11 mouse cellular contexts compared by ENCODE assay signal in genomic region chrX:52611541-52611940, GRCm38 (mm10). TPM values are rescaled to one million over a fixed set of nuclear protein-coding genes. Genes with fewer than 3 reads are reported as not detected.
DNase-seq lines count a peak whose midpoint lies in the region; ATAC-seq and TF ChIP-seq lines count a peak whose summit lies in the region.
"Had no signal": no experiment of that assay in that cellular context is flagged by ENCODE, and none has a peak within 500 bp of the region (broad histone marks: within the 10 kb centered on the region; RNA-seq: fewer than 3 reads in every experiment).

No protein-coding gene starts in this region.

- H3K4me1 ChIP-seq in heart, embryonic 11.5 days (ENCODE audit: control insufficient read depth, insufficient read depth, low read length): no peaks in the 10 kb centered on the region; the same call in 1 of the 2 replicates
- H3K4me1 ChIP-seq in E14TG2a.4 (replicated peaks; ENCODE audit: low read depth, low read length): peaks cover 17% of the 10 kb centered on the region
- no peaks in the 10 kb centered on the region; the same call in 1 of the 2 replicates for H3K4me1 ChIP-seq in heart, embryonic 16.5 days (ENCODE audit: control insufficient read depth, insufficient read depth, low read length)
- 0 out of 2 replicates have a peak, but pooled peaks cover 3% of the 10 kb centered on the region for H3K4me1 ChIP-seq in liver, embryonic 13.5 days (replicated peaks)

- H3K27me3 ChIP-seq in heart, embryonic 11.5 days (ENCODE audit: control insufficient read depth, insufficient read depth, low read length): no peaks in the 10 kb centered on the region
- H3K27me3 ChIP-seq in E14TG2a.4 (ENCODE audit: insufficient read depth, low read length): no peaks in the 10 kb centered on the region
- no peaks in the 10 kb centered on the region for H3K27me3 ChIP-seq in heart, embryonic 16.5 days (ENCODE audit: control insufficient read depth, insufficient read depth, low read length)
- peaks cover 37% of the 10 kb centered on the region for H3K27me3 ChIP-seq in liver, embryonic 13.5 days
- H3K27me3 ChIP-seq: CH12.LX had no signal

- no peak for DNase-seq in heart, postnatal 36 days
- DNase-seq in liver, embryonic 13.5 days: no peak
- DNase-seq in left cerebral cortex, postnatal 36 days (ENCODE audit: low spot score in 2 of 2): no peak
- DNase-seq in lung, postnatal 10 days: no peak
- DNase-seq in cerebellum, adult 8-10 months: no peak

- no peak for ATAC-seq in heart, embryonic 11.5 days (replicated peaks; ENCODE audit: insufficient number of reproducible peaks, low FRiP score, low TSS enrichment)
- ATAC-seq in heart, embryonic 16.5 days (replicated peaks; ENCODE audit: extremely low read depth, insufficient read depth, low FRiP score): no peak
- ATAC-seq in liver, embryonic 13.5 days (ENCODE audit: low read depth): no peak
- ATAC-seq: inflammation-experienced regulatory T-cells, adult 6 months had no signal

- WGBS in heart, embryonic 11.5 days (ENCODE audit: insufficient replicate concordance): 53% methylated on average over 6 of the region's 6 CpGs
- 32% methylated on average over 6 of the region's 6 CpGs for whole genome bisulfite sequencing in heart, embryonic 16.5 days
- 75% methylated on average over 6 of the region's 6 CpGs for WGBS in liver, embryonic 13.5 days (ENCODE audit: insufficient replicate concordance)

- TF ChIP-seq CTCF in E14TG2a.4 (conservative IDR thresholded peaks at IDR 0.05; ENCODE audit: low read length): no peak

- H3K36me3 ChIP-seq in heart, embryonic 11.5 days (ENCODE audit: control insufficient read depth, insufficient read depth, low read length): no peaks in the 10 kb centered on the region
- H3K36me3 ChIP-seq in E14TG2a.4 (ENCODE audit: insufficient read depth, low read length): no peaks in the 10 kb centered on the region
- H3K36me3 ChIP-seq in heart, embryonic 16.5 days (ENCODE audit: control insufficient read depth, insufficient read depth): no peaks in the 10 kb centered on the region
- no peaks in the 10 kb centered on the region for H3K36me3 ChIP-seq in liver, embryonic 13.5 days

- peak overlapping the region; percentile 66; the same call in 1 of the 2 replicates for H3K9ac ChIP-seq in heart, embryonic 11.5 days (ENCODE audit: low read depth, low read length)
- no peak overlapping the region for H3K9ac ChIP-seq in heart, embryonic 16.5 days (ENCODE audit: low read length)
- peak overlapping the region; percentile 59; the same call in 1 of the 2 replicates for H3K9ac ChIP-seq in liver, embryonic 13.5 days

- intact Hi-C loops in heart, postnatal 36 days (cut with DNase I): no loop called here
- intact Hi-C loops in left cerebral cortex, postnatal 36 days (cut with DNase I): no loop called here

- H3K4me2 ChIP-seq in heart, embryonic 11.5 days: peak overlapping the region; percentile 64
- peak overlapping the region; percentile 74 for H3K4me2 ChIP-seq in heart, embryonic 16.5 days (ENCODE audit: low read depth, low read length)
- peak overlapping the region; percentile 57 for H3K4me2 ChIP-seq in liver, embryonic 13.5 days

- peak overlapping the region; percentile 53 for H3K4me3 ChIP-seq in heart, embryonic 11.5 days (ENCODE audit: low read depth, low read length)
- H3K4me3 ChIP-seq in E14TG2a.4 (replicated peaks; ENCODE audit: low read length): 0 out of 2 replicates have a peak overlapping the region, but pooled peaks have one; percentile 81
- H3K4me3 ChIP-seq in heart, embryonic 16.5 days (ENCODE audit: low read length): peak overlapping the region; percentile 62
- peak overlapping the region; percentile 51 for H3K4me3 ChIP-seq in liver, embryonic 13.5 days (replicated peaks)
- H3K4me3 ChIP-seq: megakaryocyte, embryonic 14.5 days had no signal

- H3K9me3 ChIP-seq in heart, embryonic 11.5 days (replicated peaks; ENCODE audit: control insufficient read depth, low read length): no peaks in the 10 kb centered on the region
- H3K9me3 ChIP-seq in E14TG2a.4 (ENCODE audit: low read length): no peaks in the 10 kb centered on the region
- H3K9me3 ChIP-seq in heart, embryonic 16.5 days (replicated peaks; ENCODE audit: control insufficient read depth, low read length): no peaks in the 10 kb centered on the region
- no peaks in the 10 kb centered on the region for H3K9me3 ChIP-seq in liver, embryonic 13.5 days (replicated peaks)

- no peak overlapping the region for H3K27ac ChIP-seq in heart, embryonic 11.5 days (ENCODE audit: low read depth, low read length)
- no peak overlapping the region for H3K27ac ChIP-seq in heart, embryonic 16.5 days (ENCODE audit: low read length)
- H3K27ac ChIP-seq in liver, embryonic 13.5 days: no peak overlapping the region

RNA-seq across cellular contexts. Expression of gene Gpc3, which starts 2.2 kb away (rescaled TPM):
- 600 and 644 TPM in 2 replicates for polyA plus RNA-seq in heart, embryonic 11.5 days (2014; fragmentation: Nextera tagmentation; extraction: Ambion mirVana)
- total RNA-seq in heart, postnatal 36 days (2021): 10 to 100 TPM; 15.4 to 24.6 TPM
- 355 and 372 TPM in 2 replicates for polyA plus RNA-seq in heart, embryonic 16.5 days (2015; fragmentation: Nextera tagmentation; extraction: Ambion mirVana)
- polyA plus RNA-seq in liver, embryonic 13.5 days (2015; fragmentation: Nextera tagmentation; extraction: Ambion mirVana): 231 and 286 TPM in 2 replicates
- total RNA-seq in left cerebral cortex, postnatal 36 days (2021): 1 to 10 TPM; 3.1 to 5.2 TPM
- total RNA-seq: CH12.LX had no signal
- polyA plus RNA-seq: inflammation-experienced regulatory T-cells, adult 6 months had no signal
